Mouse (Mus musculus) midbrain, embryonic 11.5 days (tissue): Measurements from ENCODE around the gene St5. TPM values are rescaled to one million over a fixed set of nuclear protein-coding genes. Genes with fewer than 3 reads are reported as not detected.

Experiments used
- ATAC-seq: fragments of 200-750 bp; cut with Nextera tagmentation; 2 replicates; pipeline ENCODE4 v1.8.0; 2017; ENCODE audit warnings: moderate TSS enrichment, moderate library complexity; ENCODE audit not compliant: low FRiP score
- DNase-seq: peaks from one replicate; pipeline ENCODE4 v3.0.0; 2015; ENCODE audit warnings: low spot score; ENCODE audit errors: missing footprints
- H3K27ac ChIP-seq: fragments of 300-500 bp; sonication (generic); 2 replicates; pipeline ENCODE4 v1.5.1; 2014; ENCODE audit warnings: low read depth, low read length
- H3K27me3 ChIP-seq: fragments of 300-500 bp; sonication (generic); 2 replicates; pipeline ENCODE4 v1.6.1; 2014; ENCODE audit warnings: mild to moderate bottlenecking, low read length, moderate library complexity, mixed read lengths; ENCODE audit not compliant: control insufficient read depth, insufficient read depth
- H3K36me3 ChIP-seq: fragments of 300-500 bp; sonication (generic); 2 replicates; pipeline ENCODE4 v1.6.1; 2014; ENCODE audit warnings: mild to moderate bottlenecking, low read length, moderate library complexity, mixed read lengths; ENCODE audit not compliant: control insufficient read depth, insufficient read depth
- H3K4me1 ChIP-seq: fragments of 300-500 bp; sonication (generic); 2 replicates; pipeline ENCODE4 v1.6.1; 2014; ENCODE audit warnings: low read length; ENCODE audit not compliant: control insufficient read depth, insufficient read depth
- H3K4me2 ChIP-seq: fragments of 300-500 bp; sonication (generic); 2 replicates; pipeline ENCODE4 v1.6.1; 2014; ENCODE audit warnings: mild to moderate bottlenecking, moderate library complexity
- H3K4me3 ChIP-seq: fragments of 300-500 bp; sonication (generic); 2 replicates; pipeline ENCODE4 v1.5.1; 2014; ENCODE audit warnings: low read depth, low read length
- H3K9ac ChIP-seq: fragments of 300-500 bp; sonication (generic); 2 replicates; pipeline ENCODE4 v1.6.1; 2014; ENCODE audit warnings: low read length
- H3K9me3 ChIP-seq: fragments of 300-500 bp; sonication (generic); 2 replicates; pipeline ENCODE4 v1.6.1; 2016; ENCODE audit warnings: low read length; ENCODE audit not compliant: control insufficient read depth
- WGBS: fragments of 180-500 bp; shearing (Covaris S2); extraction: QIAGEN DNeasy Blood & Tissue Kit; methylation state at CpG from one replicate; pipeline ENCODE4 v1.1.7; 2014; 5-methylcytosine and 5-hydroxymethylcytosine counted together
- microRNA-seq: library from miRNA; unstranded; fragments of <30 nt; microRNA quantifications from one replicate; pipeline ENCODE4, GENCODE M21; 2017
- polyA plus RNA-seq: library from polyadenylated mRNA; unstranded; fragments of >200 nt; fragmentation: Nextera tagmentation; extraction: Ambion mirVana; gene quantifications from 2 replicates; pipeline ENCODE4 v1.2.1, GENCODE M21; 2014

The St5 gene
- polyA plus RNA-seq, 1 experiment from 2014 or later: 37.9 TPM

GRCm38 (mm10) chr7:109493319-109494316 lies 209.8 kb downstream of the St5 start:
- H3K4me1 ChIP-seq: peaks cover 14% of the 10 kb centered on the region
- H3K27me3 ChIP-seq: peaks cover 2% of the 10 kb centered on the region; the same call in 1 of the 2 replicates
- ATAC-seq: peak; percentile 72
- H3K27ac ChIP-seq: no peak overlapping the region
- H3K9ac ChIP-seq: peak overlapping the region; percentile 44
- peak; percentile 86 for DNase-seq
- peak overlapping the region; percentile 39 for H3K4me2 ChIP-seq
- peak overlapping the region; percentile 13 for H3K4me3 ChIP-seq
- H3K9me3 ChIP-seq: no peaks in the 10 kb centered on the region
- WGBS: 4% methylated on average over 21 of the region's 21 CpGs
- no peaks in the 10 kb centered on the region for H3K36me3 ChIP-seq

- Histone ChIP-seq H3K9me3 (no peaks in the 10 kb centered on the region), H3K27ac (no peak overlapping the region), H3K9ac (peak overlapping the region; percentile 44; the same call in 1 of the 2 replicates), H3K36me3 (no peaks in the 10 kb centered on the region), H3K4me3 (no peak overlapping the region), H3K4me2 (peak overlapping the region; percentile 39; the same call in 1 of the 2 replicates), H3K27me3 (peaks cover 2% of the 10 kb centered on the region; the same call in 1 of the 2 replicates), H3K4me1 (peaks cover 14% of the 10 kb centered on the region)
- WGBS: 60% methylated on average over 18 of the region's 18 CpGs
- ATAC-seq (no peak), DNase-seq (no peak)
These were observed 210.6 kb downstream of the St5 start for GRCm38 (mm10) chr7:109492616-109493318.

- ATAC-seq (no peak), DNase-seq (peak; percentile 26)
- Histone ChIP-seq H3K4me2 (no peak overlapping the region), H3K9ac (no peak overlapping the region), H3K36me3 (no peaks in the 10 kb centered on the region), H3K4me1 (no peaks in the 10 kb centered on the region), H3K4me3 (no peak overlapping the region), H3K27me3 (no peaks in the 10 kb centered on the region), H3K9me3 (no peaks in the 10 kb centered on the region), H3K27ac (no peak overlapping the region)
- 72% methylated on average over 5 of the region's 5 CpGs for WGBS
These were observed 219.2 kb downstream of the St5 start for GRCm38 (mm10) chr7:109484221-109484620.

- ATAC-seq (peak; percentile 55; the same call in 1 of the 2 replicates), DNase-seq (peak; percentile 88)
- peak overlapping the region; percentile 16; the same call in 1 of the 2 replicates for H3K4me2 ChIP-seq
- no peak overlapping the region for H3K27ac ChIP-seq
- no peaks in the 10 kb centered on the region for H3K4me1 ChIP-seq
- H3K36me3 ChIP-seq: no peaks in the 10 kb centered on the region
- no peaks in the 10 kb centered on the region for H3K9me3 ChIP-seq
- H3K9ac ChIP-seq: no peak overlapping the region
- no peak overlapping the region for H3K4me3 ChIP-seq
- H3K27me3 ChIP-seq: no peaks in the 10 kb centered on the region
- WGBS: 24% methylated on average over 7 of the region's 7 CpGs
These were observed 222.6 kb downstream of the St5 start for GRCm38 (mm10) chr7:109480765-109481197.

GRCm38 (mm10) chr7:109477926-109478325 lies 225.5 kb downstream of the St5 start:
- Histone ChIP-seq H3K9me3 (no peaks in the 10 kb centered on the region), H3K4me3 (no peak overlapping the region), H3K27ac (no peak overlapping the region), H3K27me3 (no peaks in the 10 kb centered on the region), H3K9ac (no peak overlapping the region), H3K36me3 (no peaks in the 10 kb centered on the region), H3K4me1 (no peaks in the 10 kb centered on the region), H3K4me2 (no peak overlapping the region)
- DNase-seq: no peak
- ATAC-seq: no peak
- 94% methylated on average over 3 of the region's 3 CpGs for WGBS

Small RNA genes lying within 50 kb of the gene (microRNA-seq; reads per million reads assigned to microRNA genes)
- 0.57 reads per million for gene Gm47284

Other genes starting within 250 kb of the St5 start
- 0.29 and 0.40 TPM in 2 replicates for gene Trim66, start 195.5 kb downstream of the St5 start, polyA plus RNA-seq
- 116 and 127 TPM in 2 replicates for gene Rpl27a, start 184.5 kb downstream of the St5 start, polyA plus RNA-seq
- gene Akip1, start 85 bp upstream of the St5 start, polyA plus RNA-seq: 19.4 and 20.7 TPM in 2 replicates
- not detected in 2 replicates for gene BC051019, start 20.2 kb upstream of the St5 start, polyA plus RNA-seq
- gene Ascl3, start 28.1 kb upstream of the St5 start, polyA plus RNA-seq: 0.20 TPM in 1 of 2 replicates, not detected in the other
- 63.9 and 69.4 TPM in 2 replicates for gene Tmem9b, start 49.3 kb upstream of the St5 start, polyA plus RNA-seq
- 1.1 and 1.3 TPM in 2 replicates for gene Nrip3, start 78.4 kb upstream of the St5 start, polyA plus RNA-seq
- 3.6 and 4.2 TPM in 2 replicates for gene Scube2, start 162.1 kb upstream of the St5 start, polyA plus RNA-seq